Mouse (Mus musculus): ENCODE results near the gene Gm21693. TPM values are rescaled to one million over a fixed set of nuclear protein-coding genes. Genes with fewer than 3 reads are reported as not detected.
"Not testable (repeated sequence)": the region's sequence is repeated elsewhere in the genome, so short reads cannot be mapped to it uniquely, and the experiment has no call there.

Gm21693 gene
- not detected in 2 replicates for polyA plus RNA-seq (2014; fragmentation: Nextera tagmentation; extraction: Ambion mirVana)

DNA sequence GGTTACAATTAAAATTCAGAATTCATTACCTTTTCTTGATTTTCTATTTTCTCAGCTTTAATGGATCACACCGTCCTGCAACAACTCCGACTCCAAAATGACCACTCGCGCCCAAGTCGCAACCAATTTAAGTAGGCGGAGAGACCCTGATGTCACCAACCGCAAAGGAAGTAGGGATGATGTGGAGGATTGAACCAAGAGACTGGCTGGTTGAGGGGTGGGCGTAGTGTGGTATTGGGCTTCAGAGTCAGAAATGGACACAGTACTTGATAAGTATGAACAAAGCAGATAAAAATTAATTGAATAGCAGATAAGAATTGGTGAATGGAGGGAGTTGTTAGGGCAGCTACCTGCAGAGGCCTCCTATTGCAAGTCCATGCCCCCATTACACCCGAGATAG is at the start of gene Gm21693:
TSS of gene Gm21693 (minus strand) at position 101 of the 400 bp plus-strand sequence.
- no CpG with 5 or more reads among the region's 9 CpGs for WGBS
- H3K36me3 ChIP-seq (ENCODE audit: control insufficient read depth, insufficient read depth, low read length); H3K4me3 ChIP-seq (ENCODE audit: low read depth, low read length); H3K9ac ChIP-seq (ENCODE audit: low read length); H3K27ac ChIP-seq (ENCODE audit: low read depth); H3K9me3 ChIP-seq (ENCODE audit: control insufficient read depth, low read length); ATAC-seq (replicated peaks; ENCODE audit: low FRiP score, low TSS enrichment, low read depth); H3K4me2 ChIP-seq (ENCODE audit: low read length); H3K4me1 ChIP-seq (replicated peaks; ENCODE audit: control insufficient read depth, insufficient read depth, low read length); DNase-seq (ENCODE audit: low spot score); H3K27me3 ChIP-seq (replicated peaks; ENCODE audit: control insufficient read depth, insufficient read depth, low read length): not testable (repeated sequence)

DNA sequence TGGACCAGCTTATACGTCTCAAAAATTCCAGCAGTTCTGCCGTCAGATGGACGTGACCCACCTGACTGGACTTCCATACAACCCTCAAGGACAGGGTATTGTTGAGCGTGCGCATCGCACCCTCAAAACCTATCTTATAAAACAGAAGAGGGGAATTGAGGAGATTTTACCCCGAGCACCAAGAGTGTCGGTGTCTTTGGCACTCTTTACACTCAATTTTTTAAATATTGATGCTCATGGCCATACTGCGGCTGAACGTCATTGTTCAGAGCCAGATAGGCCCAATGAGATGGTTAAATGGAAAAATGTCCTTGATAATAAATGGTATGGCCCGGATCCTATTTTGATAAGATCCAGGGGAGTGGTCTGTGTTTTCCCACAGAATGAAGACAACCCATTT is 4.5 kb downstream of the Gm21693 start:
- DNase-seq (ENCODE audit: low spot score); H3K9me3 ChIP-seq (ENCODE audit: control insufficient read depth, low read length); ATAC-seq (replicated peaks; ENCODE audit: low FRiP score, low TSS enrichment, low read depth); H3K4me3 ChIP-seq (ENCODE audit: low read depth, low read length); H3K27ac ChIP-seq (ENCODE audit: low read depth); H3K4me1 ChIP-seq (replicated peaks; ENCODE audit: control insufficient read depth, insufficient read depth, low read length); H3K9ac ChIP-seq (ENCODE audit: low read length); H3K27me3 ChIP-seq (replicated peaks; ENCODE audit: control insufficient read depth, insufficient read depth, low read length); H3K4me2 ChIP-seq (ENCODE audit: low read length); H3K36me3 ChIP-seq (ENCODE audit: control insufficient read depth, insufficient read depth, low read length): not testable (repeated sequence)
- WGBS = 100% methylated on average over 1 of the region's 11 CpGs

- H3K9ac ChIP-seq (ENCODE audit: low read length); H3K9me3 ChIP-seq (ENCODE audit: control insufficient read depth, low read length); H3K27me3 ChIP-seq (replicated peaks; ENCODE audit: control insufficient read depth, insufficient read depth, low read length); H3K27ac ChIP-seq (ENCODE audit: low read depth); H3K4me1 ChIP-seq (replicated peaks; ENCODE audit: control insufficient read depth, insufficient read depth, low read length); H3K4me3 ChIP-seq (ENCODE audit: low read depth, low read length); DNase-seq (ENCODE audit: low spot score); ATAC-seq (replicated peaks; ENCODE audit: low FRiP score, low TSS enrichment, low read depth); H3K4me2 ChIP-seq (ENCODE audit: low read length); H3K36me3 ChIP-seq (ENCODE audit: control insufficient read depth, insufficient read depth, low read length): not testable (repeated sequence)
- WGBS = no CpG with 5 or more reads among the region's 9 CpGs
These were observed 38.8 kb downstream of the Gm21693 start, which contains the start of gene Gm21677 for GRCm38 (mm10) chrY:3306349-3306748. Gene Gm21677 (minus strand): TSS chrY:3306449.

Other genes starting within 250 kb of the Gm21693 start
- not detected in 2 replicates for gene Gm21677, start 38.9 kb downstream of the Gm21693 start, polyA plus RNA-seq (2014; fragmentation: Nextera tagmentation; extraction: Ambion mirVana)
- not detected in 2 replicates for gene Gm21704, start 64.8 kb upstream of the Gm21693 start, polyA plus RNA-seq (2014; fragmentation: Nextera tagmentation; extraction: Ambion mirVana)
- not detected in 2 replicates for gene Gm21708, start 64.8 kb upstream of the Gm21693 start, polyA plus RNA-seq (2014; fragmentation: Nextera tagmentation; extraction: Ambion mirVana)